Mouse (Mus musculus) left cerebral cortex, postnatal 25 days (tissue): Measurements from ENCODE around the gene Gm498. TPM values are rescaled to one million over a fixed set of nuclear protein-coding genes. Genes with fewer than 3 reads are reported as not detected.

ENCODE experiments used
- DNase-seq, 2 experiments: peaks; one replicate each; pipeline ENCODE4 v3.0.0; 2022; ENCODE audit warnings: low spot score in 2 of 2, mixed read lengths in 1 of 2
- intact Hi-C: fragments of 180-260 bp; cut with DNase I; formaldehyde crosslinking; loops from one replicate; pipeline ENCODE4 v1.15.1; 2025
- total RNA-seq, 2 experiments: library from RNA; stranded (reverse); gene quantifications; 2 replicates each; pipeline ENCODE4 v1.2.3; 2021

Gm498 gene
- not detected for total RNA-seq

DNA sequence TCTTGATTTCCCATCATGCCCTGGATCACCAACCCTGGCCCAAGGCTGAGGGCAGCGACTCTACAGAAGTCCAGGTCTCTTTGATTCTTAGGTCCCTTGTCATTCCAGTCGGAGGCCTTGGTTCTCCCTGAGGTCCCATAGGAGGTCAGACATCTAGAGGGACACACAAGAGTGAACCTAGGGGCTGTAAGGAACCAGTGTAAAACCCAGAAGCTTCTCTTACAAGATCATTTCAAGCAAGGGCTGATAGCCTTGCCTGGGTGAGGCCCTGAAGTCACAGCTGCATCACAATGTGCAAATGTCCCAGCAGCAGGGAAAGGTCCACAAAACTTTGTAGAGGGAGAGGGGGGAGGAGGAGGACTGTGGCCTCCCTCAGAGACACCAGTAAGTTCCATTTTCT lies at the start of gene Gm498:
Gm498 (plus strand) TSS at position 301 of the 400 bp plus-strand sequence.
- intact Hi-C loops, result no loop called here
- no peak for DNase-seq

- intact Hi-C loops, result no loop called here
- no peak for DNase-seq
Measured at GRCm38 (mm10) chr7:143819201-143819600, 47.4 kb upstream of the Gm498 start.

DNA sequence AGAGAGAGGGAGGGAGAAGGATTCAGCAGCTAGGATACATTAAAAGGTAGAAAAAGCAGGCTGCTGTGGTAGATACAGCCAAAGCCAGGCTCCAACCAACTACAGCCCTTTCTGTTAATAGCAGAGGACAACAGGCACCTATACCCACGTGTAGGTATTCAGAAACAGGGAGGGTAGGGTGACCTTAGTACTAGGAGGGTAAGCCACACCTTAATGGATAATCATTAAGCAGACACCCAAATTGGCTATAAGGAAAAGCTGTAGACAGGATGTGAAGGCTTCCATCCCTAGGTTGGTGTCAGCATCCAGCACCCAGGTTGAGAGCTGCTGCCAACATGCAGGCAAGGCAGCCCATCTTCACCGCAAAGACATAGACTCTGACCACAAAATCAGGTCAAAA lies 45.4 kb upstream of the Gm498 start:
- intact Hi-C loops, result no loop called here
- DNase-seq, result no peak

GRCm38 (mm10) chr7:143822375-143823265 lies 44.0 kb upstream of the Gm498 start, which contains the start of the genes Nadsyn1 and Dhcr7:
TSS of gene Nadsyn1 (minus strand) at chr7:143822849.
TSS of gene Dhcr7 (plus strand) at chr7:143823145.
- intact Hi-C loops, result no loop called here

GRCm38 (mm10) chr7:143823266-143823605 lies 43.4 kb upstream of the Gm498 start:
- no peak for DNase-seq
- intact Hi-C loops, result no loop called here

More at GRCm38 (mm10) chr7:143822375-143823265, 44.0 kb upstream of the Gm498 start, which contains the start of the genes Nadsyn1 and Dhcr7:
- peak; percentile 98 to 99 for DNase-seq

- intact Hi-C loops, result no loop called here
- no peak for DNase-seq
Measured at GRCm38 (mm10) chr7:143826985-143827384, 39.7 kb upstream of the Gm498 start.

GRCm38 (mm10) chr7:143829504-143830331 lies 36.9 kb upstream of the Gm498 start:
- DNase-seq, result peak; percentile 95 to 99
- intact Hi-C loops, result loop anchor here (1.0 kb wide), 2 partner anchors 78 to 245 kb away; no protein-coding TSS in a partner anchor

DNA sequence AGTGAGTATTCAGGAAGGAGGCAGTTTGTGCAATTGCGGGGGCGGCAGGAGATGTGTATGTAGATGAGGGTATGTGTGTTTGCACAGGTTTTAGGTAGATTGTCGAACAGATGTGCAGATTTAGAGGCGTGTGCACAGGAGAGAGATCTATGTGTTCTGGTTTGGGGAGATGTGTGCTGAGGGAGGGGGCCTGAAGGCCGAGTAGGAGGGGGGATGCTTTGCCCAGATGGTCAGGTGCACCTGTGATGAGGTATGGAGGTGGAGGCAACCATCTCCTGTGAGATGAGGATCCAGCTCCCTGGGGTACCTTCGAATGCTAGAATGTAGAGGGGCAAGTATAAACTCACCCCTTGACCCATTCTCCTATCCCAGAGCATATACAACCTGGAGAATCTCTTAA lies 36.2 kb upstream of the Gm498 start:
- intact Hi-C loops, result no loop called here
- no peak for DNase-seq

- DNase-seq, result no peak
- intact Hi-C loops, result no loop called here
Measured at GRCm38 (mm10) chr7:143832196-143832595, 34.4 kb upstream of the Gm498 start.

DNA sequence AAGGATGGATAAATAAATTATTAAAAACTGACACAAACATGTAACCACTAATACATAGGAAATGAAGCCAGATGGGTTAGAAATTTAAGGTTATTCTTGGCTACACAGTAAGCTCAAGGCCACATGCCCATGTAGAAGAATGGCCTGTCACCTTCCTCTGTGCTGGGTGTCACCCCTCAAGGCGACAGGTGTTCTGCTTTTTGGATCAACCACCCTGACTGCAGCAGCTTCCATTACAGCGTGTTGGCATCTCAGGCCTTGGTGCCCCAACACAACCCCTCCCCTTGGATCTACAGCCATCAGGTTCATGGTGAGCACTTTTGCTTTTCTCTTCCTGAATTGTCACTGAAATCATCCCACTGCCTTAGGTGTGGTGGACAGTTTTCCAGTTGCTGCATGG lies 34.0 kb upstream of the Gm498 start:
- no peak for DNase-seq
- intact Hi-C loops, result no loop called here

GRCm38 (mm10) chr7:143833581-143834190 lies 33.0 kb upstream of the Gm498 start:
- DNase-seq, result no peak
- intact Hi-C loops, result no loop called here

DNA sequence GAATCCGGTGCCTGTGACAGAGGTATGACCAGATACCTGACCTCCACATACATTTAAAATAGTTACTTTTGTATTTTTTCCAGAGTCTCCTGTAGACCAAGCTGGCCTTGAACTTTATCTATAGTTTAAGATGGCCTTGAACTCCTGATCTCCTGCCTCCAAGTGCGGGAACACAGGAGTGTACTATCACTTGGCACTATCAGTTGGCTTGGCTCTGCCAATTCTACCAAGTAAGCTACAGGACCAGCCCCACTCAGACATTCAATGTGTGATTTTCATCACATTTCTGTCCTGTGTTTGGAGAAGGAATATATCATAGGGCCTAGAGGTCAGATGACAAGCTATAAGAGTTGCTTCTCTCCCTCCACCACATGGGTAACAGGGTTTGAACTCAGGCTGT lies 32.3 kb upstream of the Gm498 start:
- no peak for DNase-seq
- intact Hi-C loops, result no loop called here

DNA sequence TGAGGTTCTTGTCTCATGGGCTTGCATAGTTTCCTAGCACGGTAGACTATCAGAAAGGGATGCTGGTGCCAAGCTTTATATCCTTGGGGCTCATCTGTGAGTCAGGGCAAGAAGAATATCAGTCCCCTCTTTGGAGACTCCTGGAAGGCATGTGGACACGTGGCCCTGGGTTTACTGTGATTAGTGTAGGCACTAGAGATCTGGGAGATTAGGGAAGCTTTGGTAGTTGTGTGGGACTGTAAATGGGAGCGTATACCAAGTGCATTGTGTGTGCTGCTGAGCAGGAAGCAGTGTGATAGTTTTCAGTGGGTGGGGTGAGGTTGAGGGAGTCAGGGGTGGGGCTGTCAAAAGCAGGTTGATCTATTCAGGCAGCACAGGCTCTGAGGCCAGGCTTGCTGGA lies 31.7 kb upstream of the Gm498 start:
- intact Hi-C loops, result no loop called here
- no peak for DNase-seq

GRCm38 (mm10) chr7:143837705-143838358 lies 28.8 kb upstream of the Gm498 start:
- DNase-seq, result no peak
- intact Hi-C loops, result no loop called here

- DNase-seq, result no peak
- intact Hi-C loops, result no loop called here
Measured at GRCm38 (mm10) chr7:143840121-143840520, 26.5 kb upstream of the Gm498 start.

DNA sequence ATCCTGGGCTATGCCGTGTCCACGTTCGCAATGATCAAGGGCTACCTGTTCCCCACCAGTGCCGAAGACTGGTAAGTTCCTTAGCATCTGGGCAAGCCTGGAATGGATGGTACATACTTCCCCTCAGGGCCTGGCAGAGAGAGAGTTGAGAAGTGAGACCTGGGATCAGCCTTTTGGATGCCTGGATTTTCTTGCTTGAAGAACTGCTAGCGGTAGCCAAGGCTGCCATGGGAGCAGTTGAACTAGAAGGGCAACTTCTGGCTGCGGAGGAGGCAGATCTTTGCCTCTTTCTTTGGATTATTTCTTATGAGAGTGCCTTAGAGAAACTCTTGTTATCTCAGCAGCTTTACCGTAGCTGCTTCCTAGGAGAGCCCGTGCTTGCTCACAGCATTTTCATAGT lies 25.3 kb upstream of the Gm498 start:
- intact Hi-C loops, result no loop called here
- no peak for DNase-seq

DNA sequence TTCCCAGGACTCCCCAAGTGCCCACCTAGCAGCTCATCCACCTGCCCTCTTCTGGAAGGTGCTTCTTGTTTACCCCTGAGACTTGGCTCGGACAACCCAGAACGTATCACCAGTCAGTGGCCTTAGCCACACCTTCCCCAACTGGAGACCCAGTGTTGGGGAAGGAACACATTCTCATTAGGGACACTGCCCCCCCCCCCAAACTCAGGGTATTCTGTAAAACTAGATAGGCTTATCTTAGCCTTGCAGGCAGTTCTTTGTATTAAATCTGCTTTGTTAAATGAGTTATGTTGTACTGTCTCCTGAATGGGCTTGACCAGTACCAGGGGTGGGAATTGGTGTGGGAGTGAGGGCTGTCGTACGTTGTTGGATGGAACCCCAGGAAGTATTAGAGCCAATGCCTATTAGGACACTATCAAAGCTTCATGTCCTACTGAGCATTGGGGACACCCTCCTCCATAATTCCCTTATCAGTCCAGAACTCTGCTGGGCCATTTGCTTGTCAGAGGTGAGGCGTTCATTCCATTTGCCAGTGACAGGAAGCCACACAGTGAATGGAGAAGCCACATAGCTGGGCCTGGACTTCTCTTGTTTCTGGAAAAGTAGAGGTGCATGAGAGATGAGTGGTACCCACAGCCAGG lies 18.4 kb upstream of the Gm498 start:
- intact Hi-C loops, result no loop called here

GRCm38 (mm10) chr7:143848768-143849482 lies 17.7 kb upstream of the Gm498 start:
- intact Hi-C loops, result no loop called here
- DNase-seq, result no peak

More for the DNA sequence above, 18.4 kb upstream of the Gm498 start:
- DNase-seq, result no peak
